Mouse (Mus musculus): Measurements from ENCODE around the gene Thra.
"Not testable (repeated sequence)": the region's sequence is repeated elsewhere in the genome, so short reads cannot be mapped to it uniquely, and the experiment has no call there.

The Thra gene

GRCm38 (mm10) chr11:98740393-98741050, at the start of gene Thra:
Gene Thra (plus strand): TSS chr11:98740638.
- DNase-seq (ENCODE audit: low spot score in 2 of 2) = peak; percentile 61 to 79

DNA sequence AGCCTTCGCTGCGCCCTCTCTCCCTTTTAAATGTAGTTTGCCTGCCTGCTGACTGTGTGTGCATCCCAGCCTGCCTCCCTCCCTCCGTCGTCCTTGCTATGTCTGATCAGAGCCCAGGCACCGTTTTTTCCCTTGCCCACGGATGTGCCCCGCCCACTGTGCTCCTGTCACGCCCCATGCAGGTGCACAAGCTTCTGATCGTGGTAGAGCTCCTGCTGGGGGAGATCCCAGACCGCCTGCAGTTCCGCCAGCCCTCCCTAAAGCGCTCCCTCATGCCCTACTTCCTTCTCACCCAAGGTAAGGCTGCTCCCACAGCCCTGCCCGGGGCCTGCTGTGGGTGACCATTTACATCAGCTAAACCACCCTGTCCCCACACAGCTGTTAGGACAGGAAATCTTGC, 47.2 kb upstream of the Thra start:
- DNase-seq (ENCODE audit: low spot score in 2 of 2) = no peak

DNA sequence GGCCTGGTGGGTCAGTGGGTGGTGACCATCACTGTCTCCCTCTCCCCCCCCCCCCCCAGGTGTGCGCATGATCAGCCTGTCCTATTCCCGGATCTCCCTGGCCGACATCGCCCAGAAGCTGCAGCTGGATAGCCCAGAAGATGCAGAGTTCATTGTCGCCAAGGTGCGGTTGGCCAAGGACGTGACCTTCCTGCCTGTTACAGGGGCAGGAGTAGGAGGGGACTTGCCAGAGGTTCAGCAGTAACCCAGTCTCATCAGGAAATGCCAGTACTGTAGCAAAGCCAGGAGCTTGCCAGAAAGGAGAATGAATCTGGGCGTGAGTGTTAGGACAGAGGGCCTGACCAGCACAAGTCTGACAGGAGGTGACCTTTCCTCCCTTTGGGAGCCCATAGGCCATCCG, 46.7 kb upstream of the Thra start:
- no peak for DNase-seq (ENCODE audit: low spot score in 2 of 2)

- no peak for DNase-seq (ENCODE audit: low spot score in 2 of 2)
Measured at GRCm38 (mm10) chr11:98694301-98694700, 46.1 kb upstream of the Thra start.

DNA sequence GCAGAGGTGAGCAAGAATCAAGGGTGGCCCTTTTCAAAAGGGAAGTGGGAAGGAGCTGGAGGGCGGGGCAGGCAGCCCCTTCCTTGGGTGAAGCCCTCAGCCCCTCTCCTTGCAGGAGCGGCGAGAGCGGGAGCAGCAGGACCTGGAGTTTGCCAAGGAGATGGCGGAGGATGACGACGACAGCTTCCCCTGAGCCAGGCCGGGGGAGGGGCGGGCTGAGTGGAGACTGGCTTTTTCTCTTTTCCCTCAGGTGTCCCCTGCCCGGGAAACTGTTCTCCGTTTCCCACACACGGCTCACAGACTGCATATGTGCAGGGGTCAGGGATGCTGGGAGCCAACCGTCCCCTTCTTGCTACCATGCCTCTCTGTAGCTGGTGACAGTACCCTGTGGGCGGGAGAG, 45.0 kb upstream of the Thra start:
- no peak for DNase-seq (ENCODE audit: low spot score in 2 of 2)

GRCm38 (mm10) chr11:98696454-98697216, 43.8 kb upstream of the Thra start:
- DNase-seq (ENCODE audit: low spot score in 2 of 2) = no peak

DNA sequence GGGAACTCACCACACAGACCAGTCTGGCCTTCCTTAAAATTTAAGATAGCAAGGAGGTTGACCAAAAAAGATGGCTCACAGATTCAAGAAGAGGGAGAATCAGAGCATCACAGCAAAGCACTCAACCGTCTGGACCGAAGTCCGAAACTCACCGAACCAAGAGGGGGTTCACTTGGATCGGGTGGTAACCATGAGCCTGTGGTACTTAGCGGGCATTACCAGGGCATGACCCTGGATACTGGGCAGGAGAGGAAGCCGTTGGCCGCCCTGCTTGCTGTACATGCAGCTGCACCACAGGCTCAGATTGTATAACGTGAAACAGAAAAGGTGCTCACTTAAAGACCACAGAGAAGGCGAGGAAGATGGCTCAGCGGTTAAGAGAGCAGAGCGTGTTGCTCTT, 43.2 kb upstream of the Thra start:
- DNase-seq (ENCODE audit: low spot score in 2 of 2) = no peak

GRCm38 (mm10) chr11:98698849-98699640, 41.4 kb upstream of the Thra start:
- DNase-seq (ENCODE audit: low spot score in 2 of 2) = peak in 1 of 2 experiments; percentile 58

DNA sequence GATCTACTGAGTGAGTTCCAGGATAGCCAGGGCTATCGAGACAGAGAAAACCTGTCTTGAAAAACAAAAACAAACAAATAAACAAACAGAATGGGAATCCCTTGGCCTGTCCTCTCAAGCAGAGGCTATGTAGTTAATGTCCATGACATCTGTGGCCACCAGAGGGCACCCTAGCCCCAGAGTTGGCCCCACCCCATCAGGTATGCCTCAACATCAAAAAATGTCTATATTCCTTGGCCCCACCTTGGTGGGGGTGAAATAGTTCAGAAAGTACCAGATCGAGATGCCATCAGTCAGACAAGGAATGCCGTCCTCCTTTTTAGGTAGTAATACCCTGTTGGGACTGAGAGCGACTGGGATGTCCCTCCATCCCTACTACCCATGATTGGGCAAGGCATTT, 40.5 kb upstream of the Thra start:
- peak; percentile 71 to 90 for DNase-seq (ENCODE audit: low spot score in 2 of 2)

GRCm38 (mm10) chr11:98701213-98701670, 39.2 kb upstream of the Thra start, which contains the start of gene Csf3:
Gene Csf3 (plus strand): TSS chr11:98701263.
- DNase-seq (ENCODE audit: low spot score in 2 of 2) = no peak

DNA sequence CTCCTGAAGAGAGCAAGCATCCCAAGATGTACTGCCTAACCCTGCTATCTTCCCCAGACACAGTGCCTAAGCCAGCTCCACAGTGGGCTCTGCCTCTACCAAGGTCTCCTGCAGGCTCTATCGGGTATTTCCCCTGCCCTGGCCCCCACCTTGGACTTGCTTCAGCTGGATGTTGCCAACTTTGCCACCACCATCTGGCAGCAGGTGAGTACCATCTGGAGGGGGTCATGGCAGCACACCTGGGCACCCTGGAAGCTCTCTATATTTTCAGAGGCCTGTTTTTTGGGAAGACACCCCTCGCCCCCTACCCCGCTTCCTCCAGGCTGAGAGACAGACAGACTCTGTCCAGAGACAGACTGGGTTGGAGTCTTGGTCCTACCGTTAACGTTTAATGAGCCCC, 38.1 kb upstream of the Thra start:
- no peak for DNase-seq (ENCODE audit: low spot score in 2 of 2)

GRCm38 (mm10) chr11:98705021-98705420, 35.4 kb upstream of the Thra start:
- DNase-seq (ENCODE audit: low spot score in 2 of 2) = no peak

DNA sequence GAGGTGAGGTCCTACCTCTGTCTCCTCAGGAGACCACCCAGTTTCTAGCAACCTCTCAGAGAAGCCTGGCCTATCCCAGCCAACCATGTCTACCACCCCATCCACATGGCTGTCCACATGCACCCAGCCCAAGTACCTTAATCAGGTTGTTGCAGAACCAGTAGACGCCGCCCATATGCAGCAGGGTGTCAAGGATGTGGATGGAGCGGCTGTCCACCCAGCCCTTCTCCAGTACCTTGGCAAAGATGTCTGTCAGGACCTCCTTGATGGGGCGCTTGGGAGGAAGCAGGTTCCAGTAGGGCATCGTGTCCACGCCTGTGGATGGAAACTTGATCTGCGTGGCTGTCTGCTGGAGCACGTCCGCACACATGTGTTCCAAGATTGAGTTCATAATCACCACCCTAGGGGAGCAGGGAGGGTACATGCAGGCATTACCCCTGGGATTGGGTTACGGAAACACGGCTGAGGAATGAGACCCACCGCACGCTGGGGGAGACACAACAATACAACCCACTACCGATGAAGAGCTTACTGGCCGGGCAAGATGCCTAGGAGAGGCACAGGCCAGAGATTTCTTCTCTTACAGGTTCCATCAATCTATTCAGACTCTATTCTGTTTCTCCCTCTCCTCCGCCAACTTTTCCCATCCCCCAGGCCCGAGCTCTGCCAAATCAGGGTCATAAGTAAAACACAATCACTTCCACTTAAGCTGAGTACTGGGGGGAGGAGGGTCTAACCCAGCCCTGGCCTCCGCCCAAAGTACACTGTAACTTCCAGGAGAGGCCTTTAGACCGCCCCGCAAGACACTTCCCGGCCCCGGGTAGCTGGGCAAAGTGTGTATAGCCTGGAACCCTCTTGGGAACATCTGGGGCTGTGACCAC, 32.8 kb upstream of the Thra start:
- no peak for DNase-seq (ENCODE audit: low spot score in 2 of 2)

DNA sequence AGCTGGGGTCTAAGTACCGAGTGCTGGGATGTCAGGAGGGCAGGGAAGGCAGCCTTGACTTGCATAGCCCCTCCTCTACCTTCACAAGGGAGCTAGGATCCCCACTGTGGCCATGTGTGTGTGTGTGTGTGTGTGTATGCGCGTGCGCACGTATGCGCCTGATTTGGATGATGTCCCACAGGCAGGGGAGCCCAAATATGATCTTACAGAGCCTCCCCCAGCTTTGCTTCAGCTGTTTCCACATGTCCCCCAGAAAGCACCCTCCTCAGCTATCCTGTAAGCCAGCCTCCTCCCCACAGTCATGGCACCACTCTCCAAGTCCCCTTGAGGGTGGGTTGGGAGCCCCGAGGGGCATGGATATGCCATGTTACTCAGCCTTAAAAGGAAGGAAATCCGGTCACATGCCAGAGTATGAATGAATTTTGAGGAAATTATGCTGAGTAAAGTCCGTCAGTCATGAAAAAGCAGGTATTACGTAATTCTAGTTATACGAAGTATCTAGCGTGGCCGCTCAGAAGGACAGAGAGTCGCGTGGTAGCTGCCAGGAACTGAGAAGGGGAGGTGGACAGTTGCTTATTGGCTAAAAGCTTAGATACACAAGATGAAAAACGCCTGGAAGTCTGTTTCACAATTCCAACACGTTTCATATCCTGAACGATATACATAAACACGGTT, 32.0 kb upstream of the Thra start:
- DNase-seq (ENCODE audit: low spot score in 2 of 2) = no peak

- no peak for DNase-seq (ENCODE audit: low spot score in 2 of 2)
Measured at GRCm38 (mm10) chr11:98709001-98709741, 31.3 kb upstream of the Thra start.

- DNase-seq (ENCODE audit: low spot score in 2 of 2) = peak; percentile 77 to 93
Measured at GRCm38 (mm10) chr11:98710416-98711045, 29.9 kb upstream of the Thra start.

GRCm38 (mm10) chr11:98711046-98711434, 29.4 kb upstream of the Thra start:
- DNase-seq (ENCODE audit: low spot score in 2 of 2) = peak in 1 of 2 experiments; percentile 58

DNA sequence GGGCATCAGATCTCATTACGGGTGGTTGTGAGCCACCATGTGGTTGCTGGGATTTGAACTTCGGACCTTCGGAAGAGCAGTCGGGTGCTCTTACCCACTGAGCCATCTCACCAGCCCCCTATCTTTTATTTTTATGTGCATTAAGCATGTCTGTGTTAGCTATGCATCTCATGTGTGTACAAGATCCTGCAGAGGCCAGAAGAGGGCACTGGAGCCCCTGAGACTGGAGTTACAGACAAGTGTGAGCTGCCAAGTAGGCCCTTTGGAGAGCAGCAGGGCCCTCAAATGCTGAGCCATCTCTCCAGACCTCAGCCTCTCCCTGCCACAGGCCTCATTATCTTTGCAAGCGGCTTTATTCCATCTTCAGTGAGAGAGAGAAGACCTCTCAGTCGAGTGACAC, 28.4 kb upstream of the Thra start:
- not testable (repeated sequence) for DNase-seq (ENCODE audit: low spot score in 2 of 2)

DNA sequence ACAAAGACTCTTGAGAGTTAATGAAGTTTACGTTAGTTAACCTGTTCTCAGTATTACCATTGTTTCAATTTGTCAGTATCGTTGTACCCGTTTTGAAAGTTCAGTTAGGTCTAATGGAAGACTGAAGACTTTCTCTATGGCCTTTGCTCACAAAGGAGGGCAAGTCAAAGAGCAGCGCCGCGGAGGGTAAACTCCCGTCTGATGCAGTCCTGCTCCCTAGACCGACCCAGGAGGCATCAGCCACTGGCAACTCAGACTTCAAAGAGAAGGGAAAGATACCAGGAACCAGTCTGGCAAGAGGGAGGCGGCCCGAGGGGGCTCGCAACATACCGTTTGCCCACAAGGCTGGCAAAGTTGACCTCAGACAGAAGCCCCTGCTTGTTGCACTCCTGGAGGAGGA, 26.7 kb upstream of the Thra start:
- peak in 1 of 2 experiments; percentile 63 for DNase-seq (ENCODE audit: low spot score in 2 of 2)

GRCm38 (mm10) chr11:98715946-98716345, 24.5 kb upstream of the Thra start:
- peak in 1 of 2 experiments; percentile 57 for DNase-seq (ENCODE audit: low spot score in 2 of 2)
